Mouse (Mus musculus) neural tube, postnatal 0 days (tissue): ENCODE measurements around the gene Vmn2r76. TPM values are rescaled to one million over a fixed set of nuclear protein-coding genes. Genes with fewer than 3 reads are reported as not detected.

ENCODE experiments used
- polyA plus RNA-seq: library from polyadenylated mRNA; unstranded; fragments of >200 nt; fragmentation: Nextera tagmentation; extraction: Ambion mirVana; gene quantifications from 2 replicates; pipeline ENCODE4 v1.2.1, GENCODE M21; 2015

Vmn2r76 gene
- not detected in 2 replicates for polyA plus RNA-seq

GRCm38 (mm10) chr7:86246208-86246607, at the start of gene Vmn2r76:
Gene Vmn2r76 (minus strand): TSS chr7:86246308.

GRCm38 (mm10) chr7:86277072-86277471, 31.0 kb upstream of the Vmn2r76 start, which contains the start of gene Olfr310:
Gene Olfr310 (minus strand): TSS chr7:86277172.

GRCm38 (mm10) chr7:86171678-86172077, 74.4 kb downstream of the Vmn2r76 start, which contains the start of gene Vmn2r75:
Gene Vmn2r75 (minus strand): TSS chr7:86171778.

Other genes with a start within 250 kb of the Vmn2r76 start
- not detected in 2 replicates for gene Vmn2r75, start 74.5 kb downstream of the Vmn2r76 start, polyA plus RNA-seq
- gene Olfr310, start 30.9 kb upstream of the Vmn2r76 start, polyA plus RNA-seq, result not detected in 2 replicates
- gene Olfr309, start 67.4 kb upstream of the Vmn2r76 start, polyA plus RNA-seq, result not detected in 2 replicates
- not detected in 2 replicates for gene Olfr308, start 79.3 kb upstream of the Vmn2r76 start, polyA plus RNA-seq
- not detected in 2 replicates for gene Olfr307, start 91.3 kb upstream of the Vmn2r76 start, polyA plus RNA-seq
- not detected in 2 replicates for gene Olfr305, start 120.6 kb upstream of the Vmn2r76 start, polyA plus RNA-seq
- not detected in 2 replicates for gene Olfr304, start 140.3 kb upstream of the Vmn2r76 start, polyA plus RNA-seq
- gene Olfr303, start 151.5 kb upstream of the Vmn2r76 start, polyA plus RNA-seq, result not detected in 2 replicates
- not detected in 2 replicates for gene Olfr301, start 157.5 kb upstream of the Vmn2r76 start, polyA plus RNA-seq
- gene Olfr299, start 213.6 kb upstream of the Vmn2r76 start, polyA plus RNA-seq, result not detected in 2 replicates
- not detected in 2 replicates for gene Olfr298, start 246.2 kb upstream of the Vmn2r76 start, polyA plus RNA-seq